Mouse (Mus musculus) ovary, adult 2 months (tissue): ENCODE results near the gene Slc25a43. TPM values are rescaled to one million over a fixed set of nuclear protein-coding genes. Genes with fewer than 3 reads are reported as not detected.

ENCODE experiments used
- polyA plus RNA-seq: library from polyadenylated mRNA; depleted of rRNA; stranded (reverse); fragments of >200 nt; gene quantifications from 2 replicates; pipeline ENCODE4 v1.2.3, GENCODE M21; 2012; rRNA removed

The Slc25a43 gene
- polyA plus RNA-seq: 4.0 and 6.0 TPM in 2 replicates

DNA sequence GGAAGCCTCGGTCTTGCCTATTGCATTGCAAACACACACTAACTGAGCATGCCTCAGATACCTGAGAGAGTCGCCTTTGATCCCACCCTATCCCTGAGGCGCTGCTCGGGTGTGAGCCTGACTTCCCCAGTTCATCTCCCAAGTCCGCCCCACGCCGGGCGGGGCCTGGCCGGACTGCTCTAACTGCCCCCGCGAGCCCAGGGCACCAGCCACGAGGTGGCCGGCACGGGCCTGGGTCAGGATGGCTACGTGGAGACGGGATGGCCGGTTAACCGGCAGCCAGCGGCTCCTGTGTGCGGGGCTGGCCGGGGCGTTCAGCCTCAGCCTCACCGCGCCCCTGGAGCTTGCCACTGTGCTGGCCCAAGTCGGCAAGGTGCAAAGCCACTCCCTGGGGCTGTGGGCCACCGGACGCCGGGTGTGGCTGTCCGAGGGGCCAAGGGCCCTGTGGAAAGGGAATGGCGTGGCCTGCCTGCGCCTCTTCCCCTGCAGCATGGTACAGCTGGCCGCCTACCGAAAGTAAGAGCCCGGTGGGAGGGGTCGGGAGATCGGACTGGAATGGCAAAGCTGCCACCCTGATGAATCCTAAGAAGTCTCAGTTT, at the start of gene Slc25a43:
Gene Slc25a43 (plus strand): TSS at position 157 of the 599 bp plus-strand sequence.

GRCm38 (mm10) chrX:36795424-36796162, 52.1 kb downstream of the Slc25a43 start, which contains the start of gene Slc25a5:
Gene Slc25a5 (plus strand): TSS chrX:36795651.

Other genes starting within 250 kb of the Slc25a43 start
- 162 and 221 TPM in 2 replicates for gene Pgrmc1, start 145.5 kb upstream of the Slc25a43 start, polyA plus RNA-seq
- gene Akap17b, start 98.3 kb upstream of the Slc25a43 start, polyA plus RNA-seq: 0.79 and 0.80 TPM in 2 replicates
- 476 and 582 TPM in 2 replicates for gene Slc25a5, start 52.0 kb downstream of the Slc25a43 start, polyA plus RNA-seq
- gene Ube2a, start 130.2 kb downstream of the Slc25a43 start, polyA plus RNA-seq: 22.4 and 26.1 TPM in 2 replicates
- gene C330007P06Rik, start 130.5 kb downstream of the Slc25a43 start, polyA plus RNA-seq: 9.7 and 18.1 TPM in 2 replicates
- gene Nkrf, start 159.2 kb downstream of the Slc25a43 start, polyA plus RNA-seq: 0.24 and 0.50 TPM in 2 replicates
- gene Sept6, start 248.1 kb downstream of the Slc25a43 start, polyA plus RNA-seq: 10.3 and 17.7 TPM in 2 replicates